Mouse (Mus musculus) liver, postnatal 0 days (tissue): ENCODE data around the gene Spib. TPM values are rescaled to one million over a fixed set of nuclear protein-coding genes. Genes with fewer than 3 reads are reported as not detected.

Experiments used
- ATAC-seq: fragments of 200-750 bp; cut with Nextera tagmentation; 2 replicates; pipeline ENCODE4 v1.8.0; 2017; ENCODE audit warnings: mild to moderate bottlenecking, moderate library complexity
- DNase-seq: peaks from one replicate; pipeline ENCODE4 v3.0.0-alpha.2; 2016
- H3K27ac ChIP-seq: fragments of 300-500 bp; sonication (generic); 2 replicates; pipeline ENCODE4 v1.5.1; 2014; ENCODE audit warnings: antibody characterized with exemption, moderate library complexity, mild to moderate bottlenecking, low read depth
- H3K27me3 ChIP-seq: fragments of 300-500 bp; sonication (generic); 2 replicates; pipeline ENCODE4 v1.6.1; 2014; ENCODE audit warnings: low read length, control low read depth, mixed read lengths; ENCODE audit not compliant: insufficient read depth
- H3K36me3 ChIP-seq: fragments of 300-500 bp; sonication (generic); replicated peaks from 2 replicates; pipeline ENCODE4 v1.6.1; 2014; ENCODE audit warnings: mild to moderate bottlenecking, control low read depth, low read length, moderate library complexity, mixed read lengths; ENCODE audit not compliant: insufficient read depth
- H3K4me1 ChIP-seq: fragments of 300-500 bp; sonication (generic); 2 replicates; pipeline ENCODE4 v1.6.1; 2014; ENCODE audit warnings: antibody characterized with exemption, mild to moderate bottlenecking, control low read depth; ENCODE audit not compliant: insufficient read depth
- H3K4me2 ChIP-seq: fragments of 300-500 bp; sonication (generic); 2 replicates; pipeline ENCODE4 v1.6.1; 2014; ENCODE audit warnings: low read depth, mild to moderate bottlenecking, low read length, moderate library complexity, mixed read lengths
- H3K4me3 ChIP-seq: fragments of 300-500 bp; sonication (generic); 2 replicates; pipeline ENCODE4 v1.5.1; 2014; ENCODE audit warnings: low read depth, low read length
- H3K9ac ChIP-seq: fragments of 300-500 bp; sonication (generic); replicated peaks from 2 replicates; pipeline ENCODE4 v1.6.1; 2014; ENCODE audit warnings: mild to moderate bottlenecking, moderate library complexity
- H3K9me3 ChIP-seq: fragments of 300-500 bp; sonication (generic); 2 replicates; pipeline ENCODE4 v1.6.1; 2016; ENCODE audit warnings: mild to moderate bottlenecking, control low read depth, low read length, mixed read lengths
- CTCF ChIP-seq: sonication (generic); IDR thresholded peaks from 2 replicates; pipeline ENCODE4 v1.5.1; 2016; ENCODE audit warnings: antibody characterized with exemption, low read depth
- EP300 ChIP-seq: IDR thresholded peaks from 2 replicates; pipeline ENCODE4 v1.6.1; 2016; ENCODE audit warnings: antibody characterized with exemption, low read depth, mild to moderate bottlenecking
- WGBS: fragments of 180-500 bp; shearing (Covaris S2); extraction: QIAGEN DNeasy Blood & Tissue Kit; methylation state at CpG from one replicate; pipeline ENCODE4 v1.1.7; 2014; ENCODE audit not compliant: insufficient replicate concordance; 5-methylcytosine and 5-hydroxymethylcytosine counted together
- polyA plus RNA-seq: library from polyadenylated mRNA; unstranded; fragments of >200 nt; fragmentation: Nextera tagmentation; extraction: Ambion mirVana; gene quantifications from 2 replicates; pipeline ENCODE4 v1.2.1, GENCODE M21; 2015

The Spib gene
- polyA plus RNA-seq, 1 experiment from 2014 or later = 9.5 TPM

- 0 out of 2 replicates have a peak overlapping the region, but pooled peaks have one; percentile 24 for H3K4me3 ChIP-seq
- H3K4me2 ChIP-seq = no peak overlapping the region
- H3K27me3 ChIP-seq = 0 out of 2 replicates have a peak, but pooled peaks cover 9% of the 10 kb centered on the region
- no peak overlapping the region; the same call in 1 of the 2 replicates for H3K9ac ChIP-seq
- peak; percentile 58 for DNase-seq
- H3K4me1 ChIP-seq = peaks cover 6% of the 10 kb centered on the region; the same call in 1 of the 2 replicates
- H3K27ac ChIP-seq = peak overlapping the region; percentile 39; the same call in 1 of the 2 replicates
- WGBS = 29% methylated on average over 5 of the region's 5 CpGs
- TF ChIP-seq EP300 = no peak
- no peak for TF ChIP-seq CTCF
- H3K9me3 ChIP-seq = no peaks in the 10 kb centered on the region
- peak; percentile 14; the same call in 1 of the 2 replicates for ATAC-seq
- H3K36me3 ChIP-seq = peaks cover 9% of the 10 kb centered on the region
These were observed 664 bp downstream of the Spib start for GRCm38 (mm10) chr7:44531207-44531606.

- peaks cover 9% of the 10 kb centered on the region; the same call in 1 of the 2 replicates for H3K27me3 ChIP-seq
- peaks cover 6% of the 10 kb centered on the region; the same call in 1 of the 2 replicates for H3K4me1 ChIP-seq
- no peak for ATAC-seq
- no peaks in the 10 kb centered on the region for H3K9me3 ChIP-seq
- peaks cover 4% of the 10 kb centered on the region for H3K36me3 ChIP-seq
- H3K9ac ChIP-seq = peak overlapping the region; percentile 41
- no peak for DNase-seq
- WGBS = 67% methylated on average over 3 of the region's 3 CpGs
- peak overlapping the region; percentile 7; the same call in 1 of the 2 replicates for H3K27ac ChIP-seq
- peak overlapping the region; percentile 30; the same call in 1 of the 2 replicates for H3K4me2 ChIP-seq
- peak overlapping the region; percentile 24 for H3K4me3 ChIP-seq
- TF ChIP-seq EP300 = no peak
- TF ChIP-seq CTCF = no peak
These were observed 1.4 kb downstream of the Spib start for GRCm38 (mm10) chr7:44530507-44530906.

- TF ChIP-seq EP300 (no peak), CTCF (no peak)
- Histone ChIP-seq H3K27ac (peak overlapping the region; percentile 39; the same call in 1 of the 2 replicates), H3K27me3 (peaks cover 18% of the 10 kb centered on the region), H3K4me1 (peaks cover 6% of the 10 kb centered on the region; the same call in 1 of the 2 replicates), H3K36me3 (no peaks in the 10 kb centered on the region; the same call in 1 of the 2 replicates), H3K4me3 (peak overlapping the region; percentile 24; the same call in 1 of the 2 replicates), H3K9ac (no peak overlapping the region), H3K4me2 (peak overlapping the region; percentile 77), H3K9me3 (no peaks in the 10 kb centered on the region)
- 70% methylated on average over 5 of the region's 5 CpGs for WGBS
- ATAC-seq (no peak), DNase-seq (no peak)
These were observed 2.4 kb downstream of the Spib start for GRCm38 (mm10) chr7:44529518-44529917.

GRCm38 (mm10) chr7:44527483-44528398 lies 4.1 kb downstream of the Spib start:
- peaks cover 6% of the 10 kb centered on the region; the same call in 1 of the 2 replicates for H3K4me1 ChIP-seq
- H3K27me3 ChIP-seq = peaks cover 32% of the 10 kb centered on the region
- 6% methylated on average over 40 of the region's 40 CpGs for WGBS
- H3K4me2 ChIP-seq = peak overlapping the region; percentile 77
- ATAC-seq (peak; percentile 65), DNase-seq (peak; percentile 85)
- no peaks in the 10 kb centered on the region for H3K36me3 ChIP-seq
- peak overlapping the region; percentile 35 for H3K9ac ChIP-seq
- peak overlapping the region; percentile 40 for H3K4me3 ChIP-seq
- no peaks in the 10 kb centered on the region for H3K9me3 ChIP-seq
- TF ChIP-seq CTCF (peak; percentile 86), EP300 (no peak)
- H3K27ac ChIP-seq = peak overlapping the region; percentile 66

GRCm38 (mm10) chr7:44526414-44527154 lies 5.3 kb downstream of the Spib start:
- H3K9me3 ChIP-seq = no peaks in the 10 kb centered on the region
- no peak overlapping the region for H3K4me3 ChIP-seq
- DNase-seq (no peak), ATAC-seq (no peak)
- H3K27ac ChIP-seq = no peak overlapping the region
- no peak overlapping the region for H3K4me2 ChIP-seq
- H3K27me3 ChIP-seq = peaks cover 43% of the 10 kb centered on the region
- H3K36me3 ChIP-seq = no peaks in the 10 kb centered on the region
- TF ChIP-seq EP300 = no peak
- no peak for TF ChIP-seq CTCF
- no peak overlapping the region for H3K9ac ChIP-seq
- WGBS = 73% methylated on average over 14 of the region's 14 CpGs
- peaks cover 9% of the 10 kb centered on the region; the same call in 1 of the 2 replicates for H3K4me1 ChIP-seq
